Mouse (Mus musculus) ES-E14 (cell line): Measurements from ENCODE around the gene Add2. TPM values are rescaled to one million over a fixed set of nuclear protein-coding genes. Genes with fewer than 3 reads are reported as not detected.

ENCODE experiments used
- DNase-seq: peaks from one replicate; pipeline ENCODE4 v3.0.0-alpha.2; 2013; ENCODE audit warnings: low read depth, low spot score
- H3K27ac ChIP-seq: 2 replicates; pipeline ENCODE4 v1.5.1; 2012; ENCODE audit warnings: low read depth, mild to moderate bottlenecking, low read length, moderate library complexity, mixed read lengths; ENCODE audit not compliant: poor library complexity, insufficient read depth, severe bottlenecking
- H3K36me3 ChIP-seq: 2 replicates; pipeline ENCODE4 v1.6.1; 2012; ENCODE audit warnings: mild to moderate bottlenecking, low read length, moderate library complexity, mixed read lengths; ENCODE audit not compliant: control insufficient read depth, poor library complexity, insufficient read depth, severe bottlenecking
- H3K4me1 ChIP-seq, 2 experiments: fragments of 150-350 bp in 1 of 2; sonication (generic) in 1 of 2; 2 replicates each; pipeline ENCODE4 v1.6.1; 2012; ENCODE audit warnings: low read length in 2 of 2, mild to moderate bottlenecking in 1 of 2, mixed read lengths in 1 of 2; ENCODE audit not compliant: control insufficient read depth in 2 of 2, insufficient read depth in 2 of 2, poor library complexity in 1 of 2
- H3K4me3 ChIP-seq, 2 experiments: fragments of 150-350 bp in 1 of 2; sonication (generic) in 1 of 2; 2 replicates each; pipeline ENCODE4 v1.5.1; 2012; ENCODE audit warnings: low read length in 2 of 2, low read depth in 1 of 2, mild to moderate bottlenecking in 1 of 2, mixed read lengths in 1 of 2; ENCODE audit not compliant: insufficient read depth in 1 of 2, poor library complexity in 1 of 2, severe bottlenecking in 1 of 2
- H3K9ac ChIP-seq: 2 replicates; pipeline ENCODE4 v1.6.1; 2012; ENCODE audit warnings: low read depth, mild to moderate bottlenecking, low read length, mixed read lengths; ENCODE audit not compliant: poor library complexity, insufficient read depth, severe bottlenecking
- H3K9me3 ChIP-seq: fragments of 150-350 bp; sonication (generic); 2 replicates; pipeline ENCODE4 v1.6.1; 2012; ENCODE audit warnings: low read depth, mild to moderate bottlenecking, low read length; ENCODE audit not compliant: control insufficient read depth, insufficient read depth
- CHD2 ChIP-seq: IDR thresholded peaks from 2 replicates; pipeline ENCODE4 v1.6.1; 2014; ENCODE audit warnings: mild to moderate bottlenecking, low read depth, low read length, inconsistent platforms
- HCFC1 ChIP-seq: IDR thresholded peaks from 2 replicates; pipeline ENCODE4 v1.6.1; 2012; ENCODE audit warnings: low read length, inconsistent platforms, borderline replicate concordance; ENCODE audit not compliant: insufficient read depth
- MAFK ChIP-seq: IDR thresholded peaks from 2 replicates; pipeline ENCODE4 v1.6.1; 2014; ENCODE audit warnings: mild to moderate bottlenecking, low read depth, low read length, inconsistent platforms; ENCODE audit not compliant: insufficient read depth
- ZC3H11A ChIP-seq: IDR thresholded peaks from 2 replicates; pipeline ENCODE4 v1.6.1; 2012; ENCODE audit warnings: low read depth, mild to moderate bottlenecking, inconsistent platforms, low read length, borderline replicate concordance
- ZNF384 ChIP-seq: IDR thresholded peaks from 2 replicates; pipeline ENCODE4 v1.6.1; 2012; ENCODE audit warnings: low read depth, low read length, inconsistent platforms
- in situ Hi-C, 2 experiments: fragments of 600-800 bp; cut with MboI; formaldehyde crosslinking; loops; one replicate each; pipeline ENCODE4 v1.15.1; 2025; ENCODE audit warnings: low sequenced_read_pairs in 2 of 2, inconsistent platforms in 1 of 2; ENCODE audit not compliant: unreplicated experiment in 2 of 2
- total RNA-seq: library from RNA; depleted of rRNA; stranded (reverse); fragments of 300-350 nt; gene quantifications from 2 replicates; pipeline ENCODE4 v1.2.3, GENCODE M21; 2012; rRNA removed

The Add2 gene
- total RNA-seq, 1 experiment = 2.5 TPM

GRCm38 (mm10) chr6:86166426-86166825 is 137.9 kb downstream of the Add2 start:
- no peaks in the 10 kb centered on the region for H3K9me3 ChIP-seq
- in situ Hi-C loops = no loop called here
- no peaks in the 10 kb centered on the region for H3K36me3 ChIP-seq
- no peak overlapping the region for H3K4me3 ChIP-seq
- H3K4me1 ChIP-seq = no peaks in the 10 kb centered on the region
- no peak for DNase-seq
- H3K27ac ChIP-seq = no peak overlapping the region
- no peak for TF ChIP-seq ZNF384
- no peak overlapping the region for H3K9ac ChIP-seq

- in situ Hi-C loops = no loop called here
- Histone ChIP-seq H3K4me1 (no peaks in the 10 kb centered on the region), H3K27ac (no peak overlapping the region), H3K9me3 (no peaks in the 10 kb centered on the region), H3K9ac (no peak overlapping the region), H3K36me3 (no peaks in the 10 kb centered on the region), H3K4me3 (no peak overlapping the region)
- TF ChIP-seq HCFC1 (no peak), ZC3H11A (no peak), MAFK (no peak), CHD2 (no peak), ZNF384 (no peak)
- DNase-seq = no peak
Measured at GRCm38 (mm10) chr6:86167851-86168250, 139.4 kb downstream of the Add2 start.

- no peaks in the 10 kb centered on the region for H3K9me3 ChIP-seq
- H3K4me3 ChIP-seq = no peak overlapping the region
- no peak for TF ChIP-seq HCFC1
- no peak for TF ChIP-seq MAFK
- no peak for TF ChIP-seq ZC3H11A
- TF ChIP-seq CHD2 = no peak
- TF ChIP-seq ZNF384 = no peak
- no peaks in the 10 kb centered on the region for H3K36me3 ChIP-seq
- H3K4me1 ChIP-seq = no peaks in the 10 kb centered on the region
- no peak overlapping the region for H3K9ac ChIP-seq
- DNase-seq = no peak
- H3K27ac ChIP-seq = no peak overlapping the region
- in situ Hi-C loops = no loop called here
Measured at GRCm38 (mm10) chr6:86169166-86169565, 140.7 kb downstream of the Add2 start.

Other genes starting within 250 kb of the Add2 start
- gene Nat8f6, start 207.7 kb upstream of the Add2 start, total RNA-seq = not detected in 2 replicates
- gene Nat8f5, start 207.7 kb upstream of the Add2 start, total RNA-seq = not detected in 2 replicates
- not detected in 2 replicates for gene Nat8, start 196.6 kb upstream of the Add2 start, total RNA-seq
- 1.0 and 2.1 TPM in 2 replicates for gene Nat8f2, start 159.5 kb upstream of the Add2 start, total RNA-seq
- 6.0 and 6.8 TPM in 2 replicates for gene Nat8f4, start 123.8 kb upstream of the Add2 start, total RNA-seq
- 17.2 and 25.3 TPM in 2 replicates for gene Tprkb, start 116.8 kb upstream of the Add2 start, total RNA-seq
- gene Nat8f1, start 113.0 kb upstream of the Add2 start, total RNA-seq = 1.1 and 2.7 TPM in 2 replicates
- gene Dusp11, start 67.0 kb upstream of the Add2 start, total RNA-seq = 28.8 and 29.4 TPM in 2 replicates
- 0.58 TPM in 1 of 2 replicates, not detected in the other for gene Figla, start 12.5 kb upstream of the Add2 start, total RNA-seq
- gene Tgfa, start 166.5 kb downstream of the Add2 start, total RNA-seq = 2.2 and 3.1 TPM in 2 replicates